Mouse (Mus musculus): Measurements from ENCODE around the gene Cux1. TPM values are rescaled to one million over a fixed set of nuclear protein-coding genes. Genes with fewer than 3 reads are reported as not detected.

Cux1 gene
- polyA plus RNA-seq, 1 experiment from 2014 or later: 89.1 TPM

DNA sequence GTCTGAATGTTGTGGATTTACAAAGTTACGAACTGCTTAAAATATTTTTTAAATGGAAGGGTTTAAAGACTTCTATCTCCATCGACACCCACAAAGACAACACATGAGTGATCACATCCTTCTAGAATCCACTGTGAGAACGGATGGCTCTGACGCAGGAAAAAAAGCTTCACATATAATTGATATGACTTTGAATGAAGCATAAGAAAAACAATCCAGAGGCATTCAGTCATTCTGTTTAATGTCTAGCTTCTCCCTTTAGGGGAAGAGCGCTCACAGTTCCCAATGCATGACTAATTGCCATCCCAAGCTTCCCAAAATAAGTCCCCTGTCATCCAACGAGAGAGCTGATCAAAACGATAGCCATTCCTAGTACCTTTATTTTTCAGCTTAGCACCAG lies 2.9 kb upstream of the Cux1 start:
- H3K27me3 ChIP-seq (ENCODE audit: control insufficient read depth, insufficient read depth, low read length): peaks cover 35% of the 10 kb centered on the region
- DNase-seq (ENCODE audit: low spot score) (no peak), ATAC-seq (ENCODE audit: low FRiP score) (no peak)
- no peak overlapping the region for H3K27ac ChIP-seq
- 53% methylated on average over 7 of the region's 7 CpGs for WGBS
- H3K4me1 ChIP-seq (replicated peaks; ENCODE audit: control insufficient read depth, insufficient read depth, low read length): peaks cover 17% of the 10 kb centered on the region
- H3K4me3 ChIP-seq (replicated peaks; ENCODE audit: low read length): no peak overlapping the region
- no peak overlapping the region for H3K9ac ChIP-seq
- no peaks in the 10 kb centered on the region for H3K9me3 ChIP-seq (ENCODE audit: control insufficient read depth, low read length)
- no peaks in the 10 kb centered on the region for H3K36me3 ChIP-seq (replicated peaks; ENCODE audit: control insufficient read depth, insufficient read depth)
- H3K4me2 ChIP-seq (replicated peaks): no peak overlapping the region

DNA sequence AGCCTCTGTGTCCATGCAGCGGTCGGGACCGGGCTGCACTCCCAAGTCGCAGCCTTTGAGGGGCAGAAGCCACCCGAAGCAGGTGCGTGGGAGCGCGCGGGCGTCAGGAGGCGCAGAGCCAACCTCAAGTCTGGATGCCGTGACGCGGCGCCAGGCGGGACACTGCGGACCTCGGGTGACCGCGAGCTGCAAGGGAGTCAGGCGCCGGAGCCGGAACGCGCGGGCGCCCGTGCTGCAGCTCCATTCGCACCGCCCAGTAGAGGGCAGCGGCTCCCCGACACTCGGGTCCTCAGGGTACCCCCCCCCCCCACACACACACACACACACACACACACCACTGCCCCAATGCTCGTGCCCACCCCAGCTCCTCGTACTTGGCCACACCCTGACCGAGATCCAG lies 1.5 kb upstream of the Cux1 start:
- no peaks in the 10 kb centered on the region for H3K9me3 ChIP-seq (ENCODE audit: control insufficient read depth, low read length)
- H3K9ac ChIP-seq: 0 out of 2 replicates have a peak overlapping the region, but pooled peaks have one; percentile 34
- peak; percentile 65 for DNase-seq (ENCODE audit: low spot score)
- peak; percentile 32; the same call in 1 of the 2 replicates for ATAC-seq (ENCODE audit: low FRiP score)
- no peak overlapping the region for H3K27ac ChIP-seq
- no peaks in the 10 kb centered on the region for H3K36me3 ChIP-seq (replicated peaks; ENCODE audit: control insufficient read depth, insufficient read depth)
- 2% methylated on average over 36 of the region's 36 CpGs for WGBS
- peaks cover 31% of the 10 kb centered on the region for H3K4me1 ChIP-seq (replicated peaks; ENCODE audit: control insufficient read depth, insufficient read depth, low read length)
- H3K27me3 ChIP-seq (ENCODE audit: control insufficient read depth, insufficient read depth, low read length): peaks cover 35% of the 10 kb centered on the region
- peak overlapping the region; percentile 98 for H3K4me2 ChIP-seq (replicated peaks)
- H3K4me3 ChIP-seq (replicated peaks; ENCODE audit: low read length): peak overlapping the region; percentile 99

DNA sequence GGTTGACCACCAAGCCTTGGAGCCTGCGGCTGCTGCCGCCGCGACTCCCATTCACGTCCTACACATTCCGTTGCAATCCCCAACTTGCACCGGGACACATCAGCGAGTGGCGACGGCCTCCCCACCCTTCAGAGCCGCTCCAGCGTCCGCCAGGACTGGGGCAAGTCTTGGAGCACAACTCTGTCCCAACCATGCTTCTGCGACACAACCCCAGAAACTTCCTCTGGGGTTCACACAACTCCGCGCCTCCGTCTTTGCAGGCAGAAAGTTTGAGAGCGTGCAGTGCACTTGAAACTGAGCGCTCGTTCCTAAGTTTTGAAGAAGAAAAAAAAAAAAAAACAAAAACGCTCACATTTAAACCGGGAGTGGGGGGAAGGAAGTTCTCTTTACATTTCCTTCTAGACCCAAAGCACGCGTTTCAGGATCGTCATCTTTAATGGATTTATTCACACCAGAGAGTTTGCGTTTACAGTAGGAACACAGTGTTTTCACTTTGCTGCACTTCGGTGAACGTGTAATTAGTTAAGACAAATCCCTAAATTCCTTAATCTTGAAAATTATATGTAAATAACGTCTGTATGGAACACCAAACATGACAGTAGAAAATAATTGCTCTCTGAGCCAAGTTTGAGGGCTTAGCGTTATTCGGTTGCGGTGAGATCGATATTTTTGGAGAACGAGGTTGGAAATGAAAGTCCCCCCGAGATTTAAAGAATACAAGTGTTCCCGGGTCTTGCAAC lies 906 bp upstream of the Cux1 start:
- WGBS: under 1% methylated on average over 36 of the region's 36 CpGs
- peak overlapping the region; percentile 96 for H3K9ac ChIP-seq
- no peak for DNase-seq (ENCODE audit: low spot score)

DNA sequence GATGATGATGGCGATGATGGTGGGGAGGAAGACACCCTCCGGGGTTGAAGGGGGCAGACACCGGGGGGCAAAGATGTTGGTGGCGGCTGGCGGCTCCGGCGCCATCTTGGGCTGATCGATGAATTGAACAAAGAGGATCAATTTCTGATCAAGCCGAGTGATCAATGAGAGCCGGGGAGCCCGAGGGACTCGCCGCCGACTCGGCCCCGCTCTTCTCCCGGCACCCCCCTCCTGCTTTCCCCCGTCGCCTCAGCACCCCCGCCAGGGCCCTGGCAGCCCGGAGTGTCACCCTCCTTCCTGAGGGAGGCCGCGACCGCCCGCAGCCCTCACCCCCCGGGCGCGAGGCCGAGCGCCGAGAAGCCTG lies 496 bp downstream of the Cux1 start:
- WGBS: under 1% methylated on average over 31 of the region's 31 CpGs
- DNase-seq (ENCODE audit: low spot score): peak; percentile 48
- peaks cover 37% of the 10 kb centered on the region for H3K4me1 ChIP-seq (replicated peaks; ENCODE audit: control insufficient read depth, insufficient read depth, low read length)

More for the DNA sequence above, 906 bp upstream of the Cux1 start:
- ATAC-seq (ENCODE audit: low FRiP score): no peak
- H3K27me3 ChIP-seq (ENCODE audit: control insufficient read depth, insufficient read depth, low read length): peaks cover 35% of the 10 kb centered on the region
- H3K4me3 ChIP-seq (replicated peaks; ENCODE audit: low read length): peak overlapping the region; percentile 99
- peak overlapping the region; percentile 98 for H3K4me2 ChIP-seq (replicated peaks)
- H3K9me3 ChIP-seq (ENCODE audit: control insufficient read depth, low read length): no peaks in the 10 kb centered on the region
- H3K27ac ChIP-seq: no peak overlapping the region
- peaks cover 37% of the 10 kb centered on the region for H3K4me1 ChIP-seq (replicated peaks; ENCODE audit: control insufficient read depth, insufficient read depth, low read length)
- no peaks in the 10 kb centered on the region for H3K36me3 ChIP-seq (replicated peaks; ENCODE audit: control insufficient read depth, insufficient read depth)

DNA sequence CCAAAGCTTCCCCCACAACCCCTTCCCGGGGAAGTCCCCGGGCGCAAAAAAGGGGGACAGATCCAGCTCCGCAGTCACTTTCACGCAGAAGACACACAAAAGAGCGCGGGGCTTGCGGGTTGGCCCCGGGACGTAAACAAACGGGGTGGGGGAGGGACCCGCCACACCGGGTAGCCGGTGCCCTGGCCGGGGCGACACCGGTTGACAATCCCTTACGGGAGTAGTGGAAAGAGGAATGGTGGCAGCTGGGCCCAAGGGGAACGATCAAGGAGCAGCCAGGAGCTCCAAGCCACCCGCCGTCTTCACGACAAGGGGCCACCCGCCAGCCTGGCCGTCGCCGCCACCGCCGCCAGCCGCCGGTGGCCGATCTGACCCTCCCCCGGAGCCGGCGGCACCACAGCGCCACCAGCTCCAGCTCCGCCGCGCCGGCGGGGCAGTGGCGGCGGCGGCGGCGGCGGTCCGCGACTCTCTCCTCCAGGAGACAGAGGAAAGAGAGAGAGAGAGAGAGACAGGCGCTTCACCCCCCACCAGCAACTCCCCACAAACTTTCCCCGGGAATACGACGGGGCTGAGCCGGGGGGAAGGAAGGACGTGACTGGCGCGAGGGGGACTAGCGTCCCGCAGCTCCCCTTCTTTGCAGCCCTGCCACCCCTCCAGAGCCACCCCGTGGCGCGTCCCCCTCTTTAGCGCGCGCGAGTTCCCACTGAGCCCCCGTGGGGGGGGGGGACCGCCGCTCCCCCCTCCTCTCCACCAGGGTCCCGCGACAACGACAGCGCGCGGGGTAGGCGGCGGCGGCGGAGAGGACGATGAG lies 1.1 kb downstream of the Cux1 start:
- no peaks in the 10 kb centered on the region for H3K9me3 ChIP-seq (ENCODE audit: control insufficient read depth, low read length)
- H3K4me3 ChIP-seq (replicated peaks; ENCODE audit: low read length): peak overlapping the region; percentile 99
- H3K36me3 ChIP-seq (replicated peaks; ENCODE audit: control insufficient read depth, insufficient read depth): no peaks in the 10 kb centered on the region
- WGBS: under 1% methylated on average over 54 of the region's 79 CpGs
- ATAC-seq (ENCODE audit: low FRiP score): peak; percentile 32
- H3K27ac ChIP-seq: peak overlapping the region; percentile 97
- peaks cover 29% of the 10 kb centered on the region for H3K27me3 ChIP-seq (ENCODE audit: control insufficient read depth, insufficient read depth, low read length)
- peak; percentile 60 for DNase-seq (ENCODE audit: low spot score)
- H3K9ac ChIP-seq: peak overlapping the region; percentile 96
- H3K4me1 ChIP-seq (replicated peaks; ENCODE audit: control insufficient read depth, insufficient read depth, low read length): peaks cover 37% of the 10 kb centered on the region
- peak overlapping the region; percentile 98 for H3K4me2 ChIP-seq (replicated peaks)

More for the DNA sequence above, 496 bp downstream of the Cux1 start:
- H3K36me3 ChIP-seq (replicated peaks; ENCODE audit: control insufficient read depth, insufficient read depth): no peaks in the 10 kb centered on the region
- peak overlapping the region; percentile 96 for H3K9ac ChIP-seq
- ATAC-seq (ENCODE audit: low FRiP score): peak; percentile 67
- no peaks in the 10 kb centered on the region for H3K9me3 ChIP-seq (ENCODE audit: control insufficient read depth, low read length)
- peak overlapping the region; percentile 98 for H3K4me2 ChIP-seq (replicated peaks)
- peak overlapping the region; percentile 97 for H3K27ac ChIP-seq
- H3K27me3 ChIP-seq (ENCODE audit: control insufficient read depth, insufficient read depth, low read length): peaks cover 35% of the 10 kb centered on the region
- H3K4me3 ChIP-seq (replicated peaks; ENCODE audit: low read length): peak overlapping the region; percentile 99

DNA sequence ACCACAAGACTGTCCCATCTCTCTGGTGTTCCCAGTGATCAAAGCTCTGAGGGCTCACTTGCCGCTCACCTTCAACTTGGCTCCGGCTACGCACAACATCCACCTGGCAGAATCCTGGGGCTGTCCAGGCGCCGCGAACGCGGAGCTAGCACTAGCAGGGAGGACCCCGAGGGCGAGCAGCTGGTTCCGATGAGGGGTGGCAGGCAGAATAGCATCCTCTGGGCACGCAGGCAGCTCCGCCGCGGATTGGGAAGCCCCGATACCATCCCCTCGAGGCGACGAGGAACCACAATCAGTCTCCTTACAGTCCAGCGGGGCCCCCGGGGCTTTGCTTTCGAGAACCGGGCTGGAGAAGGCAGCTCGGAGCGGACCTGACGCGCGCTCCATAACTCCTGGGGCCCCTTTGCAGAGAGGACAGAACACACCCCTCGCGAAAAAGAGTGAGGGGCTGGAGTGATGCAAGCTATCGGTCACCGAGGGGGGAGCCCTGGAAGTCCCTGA lies 1.9 kb downstream of the Cux1 start:
- peaks cover 22% of the 10 kb centered on the region for H3K27me3 ChIP-seq (ENCODE audit: control insufficient read depth, insufficient read depth, low read length)
- no peaks in the 10 kb centered on the region for H3K36me3 ChIP-seq (replicated peaks; ENCODE audit: control insufficient read depth, insufficient read depth)
- H3K4me1 ChIP-seq (replicated peaks; ENCODE audit: control insufficient read depth, insufficient read depth, low read length): peaks cover 41% of the 10 kb centered on the region
- DNase-seq (ENCODE audit: low spot score): no peak
- H3K9ac ChIP-seq: peak overlapping the region; percentile 96
- peak overlapping the region; percentile 99 for H3K4me3 ChIP-seq (replicated peaks; ENCODE audit: low read length)
- WGBS: 1% methylated on average over 32 of the region's 32 CpGs
- no peak for ATAC-seq (ENCODE audit: low FRiP score)
- H3K27ac ChIP-seq: peak overlapping the region; percentile 97; the same call in 1 of the 2 replicates
- no peaks in the 10 kb centered on the region for H3K9me3 ChIP-seq (ENCODE audit: control insufficient read depth, low read length)
- peak overlapping the region; percentile 98 for H3K4me2 ChIP-seq (replicated peaks)

DNA sequence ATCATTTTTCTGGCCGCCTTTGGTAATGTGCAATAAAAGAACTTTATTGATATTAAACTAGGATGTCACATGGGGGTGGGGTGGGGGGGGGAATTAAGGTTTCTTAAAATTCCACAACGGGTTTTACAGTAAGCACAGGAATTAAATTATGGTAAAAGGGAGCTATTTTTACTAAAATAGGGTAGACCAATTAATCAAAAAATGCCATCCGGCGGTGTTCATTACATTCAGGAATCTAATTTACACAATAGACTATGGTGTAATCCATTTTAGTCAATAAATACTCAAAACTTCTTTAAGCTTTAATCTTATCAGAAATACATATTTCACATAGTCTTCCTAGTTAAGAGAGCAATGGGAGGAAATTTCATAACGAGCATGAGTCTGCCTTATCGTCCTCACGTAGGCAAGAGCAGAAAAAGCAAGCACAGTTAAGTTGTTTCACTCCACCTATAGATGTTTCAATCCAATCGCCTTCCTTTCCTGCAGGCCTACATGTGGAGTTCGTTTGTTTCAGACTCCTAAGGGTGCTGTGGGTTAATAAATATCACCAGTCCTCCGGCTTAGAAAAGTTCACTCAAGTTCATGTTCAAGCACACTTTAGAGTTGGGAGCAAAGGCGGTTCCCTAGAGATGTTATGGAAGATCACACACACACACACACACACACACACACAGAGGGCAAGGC lies 2.5 kb downstream of the Cux1 start:
- ATAC-seq (ENCODE audit: low FRiP score) (no peak), DNase-seq (ENCODE audit: low spot score) (no peak)
- peak overlapping the region; percentile 98 for H3K4me2 ChIP-seq (replicated peaks)
- no peak overlapping the region for H3K27ac ChIP-seq
- peaks cover 20% of the 10 kb centered on the region for H3K27me3 ChIP-seq (ENCODE audit: control insufficient read depth, insufficient read depth, low read length)
- peak overlapping the region; percentile 96 for H3K9ac ChIP-seq
- H3K4me3 ChIP-seq (replicated peaks; ENCODE audit: low read length): peak overlapping the region; percentile 99
- H3K9me3 ChIP-seq (ENCODE audit: control insufficient read depth, low read length): no peaks in the 10 kb centered on the region
- peaks cover 41% of the 10 kb centered on the region for H3K4me1 ChIP-seq (replicated peaks; ENCODE audit: control insufficient read depth, insufficient read depth, low read length)
- no peaks in the 10 kb centered on the region for H3K36me3 ChIP-seq (replicated peaks; ENCODE audit: control insufficient read depth, insufficient read depth)
- WGBS: 37% methylated on average over 11 of the region's 11 CpGs

DNA sequence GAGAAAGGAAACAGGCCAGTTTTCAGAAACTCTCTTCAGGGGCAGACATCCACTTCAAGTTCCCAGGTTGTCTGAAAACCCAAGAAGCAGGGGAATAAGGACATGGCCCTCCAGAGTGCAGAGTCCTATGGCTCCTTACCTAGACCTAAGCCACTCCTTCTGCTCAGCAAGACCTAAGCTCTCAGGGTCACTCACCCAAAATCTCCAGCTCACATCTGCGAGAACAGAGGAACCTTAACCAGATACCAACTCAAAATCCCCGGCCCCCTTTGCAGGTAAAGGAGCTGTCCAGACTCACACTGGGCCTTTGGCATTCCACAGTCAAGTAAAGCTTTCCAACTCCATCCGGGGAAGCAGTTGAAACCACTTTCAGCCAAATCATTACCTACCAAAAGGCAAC lies 3.3 kb downstream of the Cux1 start:
- Histone ChIP-seq H3K9ac (no peak overlapping the region), H3K9me3 (ENCODE audit: control insufficient read depth, low read length) (no peaks in the 10 kb centered on the region), H3K27me3 (ENCODE audit: control insufficient read depth, insufficient read depth, low read length) (peaks cover 13% of the 10 kb centered on the region), H3K4me3 (replicated peaks; ENCODE audit: low read length) (0 out of 2 replicates have a peak overlapping the region, but pooled peaks have one; percentile 4), H3K4me2 (replicated peaks) (peak overlapping the region; percentile 98), H3K36me3 (replicated peaks; ENCODE audit: control insufficient read depth, insufficient read depth) (no peaks in the 10 kb centered on the region), H3K4me1 (replicated peaks; ENCODE audit: control insufficient read depth, insufficient read depth, low read length) (peaks cover 37% of the 10 kb centered on the region), H3K27ac (no peak overlapping the region)
- DNase-seq (ENCODE audit: low spot score): no peak
- 76% methylated on average over 3 of the region's 3 CpGs for WGBS
- ATAC-seq (ENCODE audit: low FRiP score): no peak

Measured in hindbrain, embryonic 14.5 days (tissue).